Mouse (Mus musculus): ENCODE data around the gene Nol9.

DNA sequence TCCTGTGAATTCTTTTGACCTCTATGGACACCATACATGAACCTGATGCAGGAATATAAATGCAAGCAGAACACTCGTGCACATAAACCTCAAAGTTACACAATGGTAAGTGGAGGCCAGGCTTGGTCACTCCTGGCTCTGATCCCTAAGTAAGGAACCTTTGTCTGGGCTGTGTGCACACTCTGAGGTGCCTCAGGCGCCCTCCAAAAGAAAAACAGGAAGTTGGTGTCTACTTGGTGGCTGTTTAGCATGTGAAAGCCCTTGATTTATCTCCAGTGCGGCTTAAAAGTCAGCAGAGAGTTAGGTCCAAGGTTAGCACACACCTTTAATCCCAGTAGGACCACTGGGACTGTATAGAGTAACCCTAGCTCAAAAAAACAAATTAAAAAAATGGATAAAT, 39.6 kb upstream of the Nol9 start:
- TF ChIP-seq EP300 (IDR thresholded peaks at IDR 0.05; ENCODE audit: low read depth) (no peak), CTCF (IDR thresholded peaks at IDR 0.05; ENCODE audit: low read depth) (no peak)
